In genomic region chr13:95765017-95765416, GRCm38 (mm10) we compare ENCODE assay signal across 9 mouse cellular contexts.
DNase-seq lines count a peak whose midpoint lies in the region; ATAC-seq and TF ChIP-seq lines count a peak whose summit lies in the region.
"Had no signal": no experiment of that assay in that cellular context is flagged by ENCODE, and none has a peak within 500 bp of the region (broad histone marks: within the 10 kb centered on the region; RNA-seq: fewer than 3 reads in every experiment).

No protein-coding gene starts in this region.

- ATAC-seq in forebrain, embryonic 14.5 days, result peak; percentile 95
- ATAC-seq in intestine, embryonic 14.5 days (replicated peaks; ENCODE audit: low FRiP score, low TSS enrichment, low read depth), result peak; percentile 85
- ATAC-seq in liver, embryonic 16.5 days (ENCODE audit: low read depth), result peak; percentile 52
- peak; percentile 91 for ATAC-seq in neural tube, embryonic 13.5 days (ENCODE audit: low read depth)

- no peaks in the 10 kb centered on the region for H3K9me3 ChIP-seq in forebrain, embryonic 14.5 days (replicated peaks; ENCODE audit: control insufficient read depth, low read length)
- no peaks in the 10 kb centered on the region for H3K9me3 ChIP-seq in intestine, embryonic 14.5 days (ENCODE audit: control insufficient read depth, low read length)
- no peaks in the 10 kb centered on the region for H3K9me3 ChIP-seq in liver, embryonic 16.5 days (replicated peaks; ENCODE audit: control insufficient read depth, low read length)
- no peaks in the 10 kb centered on the region for H3K9me3 ChIP-seq in neural tube, embryonic 13.5 days

- WGBS in forebrain, embryonic 14.5 days, result 2% methylated on average over 9 of the region's 9 CpGs
- WGBS in intestine, embryonic 14.5 days, result 22% methylated on average over 9 of the region's 9 CpGs
- 19% methylated on average over 9 of the region's 9 CpGs for WGBS in liver, embryonic 16.5 days (ENCODE audit: insufficient replicate concordance)
- WGBS in neural tube, embryonic 13.5 days, result 3% methylated on average over 9 of the region's 9 CpGs

- H3K4me3 ChIP-seq in layer of hippocampus, adult 2 months, result no peak overlapping the region
- H3K4me3 ChIP-seq in forebrain, embryonic 14.5 days (ENCODE audit: low read depth, low read length), result no peak overlapping the region
- H3K4me3 ChIP-seq in intestine, embryonic 14.5 days (ENCODE audit: low read depth, low read length), result no peak overlapping the region
- no peak overlapping the region for H3K4me3 ChIP-seq in liver, embryonic 16.5 days (ENCODE audit: low read depth, low read length)
- H3K4me3 ChIP-seq in neural tube, embryonic 13.5 days, result no peak overlapping the region
- H3K4me3 ChIP-seq: heart, adult 2 months had no signal

- DNase-seq in layer of hippocampus, adult 2 months (ENCODE audit: low spot score in 2 of 2), result no peak
- no peak for DNase-seq in layer of hippocampus, adult 18-20 months (ENCODE audit: low spot score in 2 of 2)
- DNase-seq in forebrain, embryonic 14.5 days (ENCODE audit: low spot score), result peak; percentile 94
- peak; percentile 80 for DNase-seq in intestine, embryonic 14.5 days (ENCODE audit: low spot score)
- DNase-seq in ovary, postnatal 10 days (ENCODE audit: low spot score), result no peak
- no peak for DNase-seq in left cerebral cortex, adult 9 months (ENCODE audit: low spot score in 2 of 2)

- no peak for TF ChIP-seq CTCF in layer of hippocampus, adult 2 months (conservative IDR thresholded peaks at IDR 0.05)

- H3K9ac ChIP-seq in forebrain, embryonic 14.5 days (ENCODE audit: low read length), result no peak overlapping the region
- no peak overlapping the region for H3K9ac ChIP-seq in intestine, embryonic 14.5 days (ENCODE audit: low read length)
- no peak overlapping the region for H3K9ac ChIP-seq in liver, embryonic 16.5 days (ENCODE audit: low read depth, low read length)
- peak overlapping the region; percentile 58 for H3K9ac ChIP-seq in neural tube, embryonic 13.5 days

- 0 out of 2 replicates have a peak overlapping the region, but pooled peaks have one; percentile 59 for H3K27ac ChIP-seq in layer of hippocampus, adult 2 months
- peak overlapping the region; percentile 63 for H3K27ac ChIP-seq in forebrain, embryonic 14.5 days (ENCODE audit: low read depth, low read length)
- peak overlapping the region; percentile 89 for H3K27ac ChIP-seq in intestine, embryonic 14.5 days (ENCODE audit: low read depth)
- no peak overlapping the region for H3K27ac ChIP-seq in liver, embryonic 16.5 days (ENCODE audit: low read length)
- H3K27ac ChIP-seq in neural tube, embryonic 13.5 days (replicated peaks), result peak overlapping the region; percentile 76
- H3K27ac ChIP-seq: heart, adult 2 months had no signal

- no peaks in the 10 kb centered on the region for H3K36me3 ChIP-seq in forebrain, embryonic 14.5 days (ENCODE audit: control insufficient read depth, insufficient read depth, low read length)
- H3K36me3 ChIP-seq in intestine, embryonic 14.5 days (ENCODE audit: control insufficient read depth, insufficient read depth, low read length), result no peaks in the 10 kb centered on the region
- H3K36me3 ChIP-seq in liver, embryonic 16.5 days (ENCODE audit: control insufficient read depth, insufficient read depth), result no peaks in the 10 kb centered on the region
- H3K36me3 ChIP-seq in neural tube, embryonic 13.5 days, result no peaks in the 10 kb centered on the region

- H3K4me2 ChIP-seq in forebrain, embryonic 14.5 days (ENCODE audit: low read length), result peak overlapping the region; percentile 37
- peak overlapping the region; percentile 7 for H3K4me2 ChIP-seq in intestine, embryonic 14.5 days (ENCODE audit: low read length)
- H3K4me2 ChIP-seq in liver, embryonic 16.5 days (ENCODE audit: low read depth, low read length), result no peak overlapping the region
- H3K4me2 ChIP-seq in neural tube, embryonic 13.5 days, result peak overlapping the region; percentile 33

- peaks cover 10% of the 10 kb centered on the region for H3K4me1 ChIP-seq in forebrain, embryonic 14.5 days (ENCODE audit: control insufficient read depth, insufficient read depth, low read length)
- peaks cover 21% of the 10 kb centered on the region for H3K4me1 ChIP-seq in intestine, embryonic 14.5 days (replicated peaks; ENCODE audit: control insufficient read depth, insufficient read depth, low read length)
- H3K4me1 ChIP-seq in liver, embryonic 16.5 days (ENCODE audit: control insufficient read depth, low read depth, low read length), result peaks cover 7% of the 10 kb centered on the region; the same call in 1 of the 2 replicates
- H3K4me1 ChIP-seq in neural tube, embryonic 13.5 days (replicated peaks), result peaks cover 23% of the 10 kb centered on the region

- H3K27me3 ChIP-seq in forebrain, embryonic 14.5 days (replicated peaks; ENCODE audit: control insufficient read depth, insufficient read depth, low read length), result no peaks in the 10 kb centered on the region
- H3K27me3 ChIP-seq in intestine, embryonic 14.5 days (replicated peaks; ENCODE audit: control insufficient read depth, insufficient read depth, low read length), result no peaks in the 10 kb centered on the region
- H3K27me3 ChIP-seq in liver, embryonic 16.5 days (ENCODE audit: control insufficient read depth, insufficient read depth, low read depth, low read length), result no peaks in the 10 kb centered on the region
- H3K27me3 ChIP-seq in neural tube, embryonic 13.5 days, result no peaks in the 10 kb centered on the region

Comparison
In these comparisons a context has a peak if more than half of its experiments do, and no peak if none do; other contexts are left out.
1. DNase-seq: peak in forebrain, embryonic 14.5 days (single experiment) and intestine, embryonic 14.5 days (single experiment); none in layer of hippocampus, adult 2 months (0 of 2), layer of hippocampus, adult 18-20 months (0 of 2), ovary, postnatal 10 days (single experiment) and left cerebral cortex, adult 9 months (0 of 2).
2. Peak in every context shown above with its lines, with median percentiles within 50 percentile points of each other: ATAC-seq.